Mouse (Mus musculus) embryonic facial prominence, embryonic 15.5 days (tissue): ENCODE results near the gene Onecut3. TPM values are rescaled to one million over a fixed set of nuclear protein-coding genes. Genes with fewer than 3 reads are reported as not detected.

Source experiments
- ATAC-seq: fragments of 200-750 bp; cut with Nextera tagmentation; 2 replicates; pipeline ENCODE4 v1.8.0; 2017; ENCODE audit warnings: low read depth, moderate TSS enrichment; ENCODE audit not compliant: insufficient number of reproducible peaks, low FRiP score, low TSS enrichment
- H3K27ac ChIP-seq: fragments of 300-500 bp; sonication (generic); replicated peaks from 2 replicates; pipeline ENCODE4 v1.5.1; 2015; ENCODE audit warnings: mild to moderate bottlenecking, inconsistent platforms
- H3K27me3 ChIP-seq: fragments of 300-500 bp; sonication (generic); 2 replicates; pipeline ENCODE4 v1.6.1; 2015; ENCODE audit warnings: inconsistent platforms
- H3K36me3 ChIP-seq: fragments of 300-500 bp; sonication (generic); 2 replicates; pipeline ENCODE4 v1.6.1; 2015; ENCODE audit warnings: mild to moderate bottlenecking, inconsistent platforms
- H3K4me1 ChIP-seq: fragments of 300-500 bp; sonication (generic); 2 replicates; pipeline ENCODE4 v1.6.1; 2015; ENCODE audit warnings: inconsistent platforms
- H3K4me2 ChIP-seq: fragments of 300-500 bp; sonication (generic); replicated peaks from 2 replicates; pipeline ENCODE4 v1.6.1; 2015; ENCODE audit warnings: mild to moderate bottlenecking, inconsistent platforms
- H3K4me3 ChIP-seq: fragments of 300-500 bp; sonication (generic); replicated peaks from 2 replicates; pipeline ENCODE4 v1.5.1; 2015; ENCODE audit warnings: mild to moderate bottlenecking, inconsistent platforms
- H3K9ac ChIP-seq: fragments of 300-500 bp; sonication (generic); 2 replicates; pipeline ENCODE4 v1.6.1; 2015; ENCODE audit warnings: inconsistent platforms
- H3K9me3 ChIP-seq: fragments of 300-500 bp; sonication (generic); replicated peaks from 2 replicates; pipeline ENCODE4 v1.6.1; 2016; ENCODE audit warnings: inconsistent platforms
- WGBS: fragments of 180-500 bp; shearing (Covaris S2); methylation state at CpG from one replicate; pipeline ENCODE4 v1.1.7; 2015; 5-methylcytosine and 5-hydroxymethylcytosine counted together
- polyA plus RNA-seq: library from polyadenylated mRNA; unstranded; fragments of >200 nt; fragmentation: Nextera tagmentation; extraction: Ambion mirVana; gene quantifications from 2 replicates; pipeline ENCODE4 v1.2.1, GENCODE M21; 2015

Gene Onecut3
- polyA plus RNA-seq, 1 experiment from 2014 or later = not detected

DNA sequence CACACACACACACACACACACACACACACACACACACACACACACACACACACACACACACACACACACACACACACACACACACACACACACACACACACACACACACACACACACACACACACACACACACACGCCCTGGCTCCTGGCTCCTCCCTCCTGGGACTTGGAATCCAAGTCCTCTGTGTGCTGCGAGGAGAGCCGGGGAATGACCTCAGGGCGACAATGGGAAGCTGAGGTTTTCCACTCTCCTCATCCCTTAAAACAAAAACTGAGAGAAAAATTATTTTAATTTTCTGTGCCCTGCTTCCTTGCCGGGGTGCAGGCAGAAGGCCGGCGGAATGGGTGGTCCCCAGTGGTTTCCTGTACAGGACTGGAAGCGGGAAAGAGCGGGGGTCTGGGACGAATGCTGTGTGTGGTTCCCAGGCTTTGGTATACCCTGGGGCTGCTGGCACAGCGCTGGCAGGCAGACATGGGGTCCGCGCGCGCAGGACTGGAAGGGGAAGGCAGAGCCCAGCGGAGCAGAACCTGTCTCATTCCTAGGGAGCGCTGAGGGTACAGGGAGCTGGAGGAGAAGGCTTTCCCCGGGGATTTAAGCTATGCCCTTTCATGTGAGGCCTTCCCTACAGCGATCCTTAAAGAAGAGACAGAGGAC, 30.1 kb upstream of the Onecut3 start:
- Histone ChIP-seq H3K4me2 (peak overlapping the region; percentile 25), H3K36me3 (no peaks in the 10 kb centered on the region), H3K9me3 (no peaks in the 10 kb centered on the region), H3K27me3 (peaks cover 28% of the 10 kb centered on the region), H3K27ac (no peak overlapping the region), H3K9ac (no peak overlapping the region), H3K4me1 (0 out of 2 replicates have a peak, but pooled peaks cover 5% of the 10 kb centered on the region), H3K4me3 (no peak overlapping the region)
- ATAC-seq = no peak
- WGBS = 4% methylated on average over 19 of the region's 19 CpGs

DNA sequence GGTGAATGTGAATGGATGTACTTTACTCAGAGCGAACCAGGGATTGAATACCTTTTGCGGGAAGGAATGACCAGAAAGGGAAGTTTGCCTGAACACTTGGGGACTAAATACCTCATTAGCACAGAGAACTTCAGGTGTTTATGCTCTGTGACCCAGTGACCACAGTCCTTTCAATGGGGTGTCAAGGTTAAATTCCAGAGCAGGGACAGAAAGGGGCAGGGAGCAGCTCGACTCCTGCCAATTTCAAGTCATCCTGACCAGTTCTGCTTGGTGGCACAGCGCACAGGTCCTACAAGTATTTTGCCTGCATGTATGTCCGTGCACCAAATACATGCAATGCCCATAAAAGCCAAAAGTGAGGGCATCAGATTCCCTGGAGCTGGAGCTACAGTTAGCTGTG, 29.6 kb upstream of the Onecut3 start:
- 0 out of 2 replicates have a peak, but pooled peaks cover 5% of the 10 kb centered on the region for H3K4me1 ChIP-seq
- no peak overlapping the region for H3K9ac ChIP-seq
- H3K27me3 ChIP-seq = peaks cover 31% of the 10 kb centered on the region
- H3K27ac ChIP-seq = no peak overlapping the region
- no peaks in the 10 kb centered on the region for H3K9me3 ChIP-seq
- 53% methylated on average over 5 of the region's 5 CpGs for WGBS
- no peaks in the 10 kb centered on the region for H3K36me3 ChIP-seq
- no peak for ATAC-seq
- H3K4me2 ChIP-seq = no peak overlapping the region
- no peak overlapping the region for H3K4me3 ChIP-seq

GRCm38 (mm10) chr10:80475290-80475959, 19.2 kb upstream of the Onecut3 start:
- no peaks in the 10 kb centered on the region for H3K36me3 ChIP-seq
- no peaks in the 10 kb centered on the region for H3K9me3 ChIP-seq
- peak; percentile 89 for ATAC-seq
- peaks cover 8% of the 10 kb centered on the region; the same call in 1 of the 2 replicates for H3K4me1 ChIP-seq
- peak overlapping the region; percentile 89 for H3K4me2 ChIP-seq
- peak overlapping the region; percentile 63 for H3K4me3 ChIP-seq
- H3K27me3 ChIP-seq = peaks cover 36% of the 10 kb centered on the region
- 1% methylated on average over 57 of the region's 58 CpGs for WGBS
- H3K27ac ChIP-seq = peak overlapping the region; percentile 19; the same call in 1 of the 2 replicates
- peak overlapping the region; percentile 50 for H3K9ac ChIP-seq

DNA sequence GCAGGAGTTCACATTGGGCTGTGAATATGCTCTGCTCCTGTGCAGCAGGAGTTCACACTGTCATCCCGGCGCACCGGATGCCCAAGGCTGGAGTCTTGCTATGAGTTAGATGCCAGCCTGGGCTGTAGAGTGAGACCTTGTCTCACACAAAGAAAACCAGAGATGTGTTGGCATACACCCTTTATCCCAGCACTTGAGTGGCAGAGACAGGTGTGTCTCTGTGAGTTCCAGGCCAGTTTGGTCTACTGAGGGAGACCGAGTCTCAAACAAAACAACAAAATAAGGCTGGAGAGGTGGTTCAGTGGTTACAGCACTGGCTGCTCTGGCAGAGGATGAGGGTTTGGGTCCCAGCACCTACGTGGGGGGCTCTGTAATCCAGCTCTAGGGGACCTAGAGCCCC, 16.1 kb upstream of the Onecut3 start:
- Histone ChIP-seq H3K9me3 (no peaks in the 10 kb centered on the region), H3K9ac (no peak overlapping the region), H3K4me2 (no peak overlapping the region), H3K27ac (no peak overlapping the region), H3K4me3 (no peak overlapping the region), H3K4me1 (peaks cover 8% of the 10 kb centered on the region; the same call in 1 of the 2 replicates), H3K36me3 (no peaks in the 10 kb centered on the region), H3K27me3 (peaks cover 37% of the 10 kb centered on the region)
- 72% methylated on average over 5 of the region's 5 CpGs for WGBS
- ATAC-seq = no peak

DNA sequence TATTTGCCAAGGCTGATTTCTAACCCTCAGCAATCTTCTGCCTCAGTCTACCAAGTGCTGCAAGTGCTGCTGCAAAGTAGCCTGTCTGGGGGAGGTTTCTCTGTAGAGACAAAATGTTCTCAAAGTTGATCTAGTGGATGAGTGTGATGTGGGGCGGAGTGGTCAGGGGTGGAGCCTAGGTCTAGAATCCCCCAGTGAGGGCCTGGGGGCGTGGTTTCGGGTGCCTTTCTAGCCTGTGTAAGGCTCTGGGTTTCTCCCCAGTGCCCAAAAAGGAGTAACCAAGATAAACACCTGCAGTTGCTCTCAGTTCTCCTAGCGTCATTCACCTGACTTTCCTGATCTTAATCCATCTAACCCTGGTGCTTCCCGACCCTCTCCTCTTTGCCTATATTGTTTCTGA, 13.6 kb upstream of the Onecut3 start:
- Histone ChIP-seq H3K27ac (no peak overlapping the region), H3K4me2 (no peak overlapping the region), H3K9ac (no peak overlapping the region), H3K27me3 (peaks cover 61% of the 10 kb centered on the region), H3K9me3 (no peaks in the 10 kb centered on the region), H3K4me3 (no peak overlapping the region), H3K36me3 (no peaks in the 10 kb centered on the region), H3K4me1 (no peaks in the 10 kb centered on the region)
- no peak for ATAC-seq
- 13% methylated on average over 5 of the region's 5 CpGs for WGBS

DNA sequence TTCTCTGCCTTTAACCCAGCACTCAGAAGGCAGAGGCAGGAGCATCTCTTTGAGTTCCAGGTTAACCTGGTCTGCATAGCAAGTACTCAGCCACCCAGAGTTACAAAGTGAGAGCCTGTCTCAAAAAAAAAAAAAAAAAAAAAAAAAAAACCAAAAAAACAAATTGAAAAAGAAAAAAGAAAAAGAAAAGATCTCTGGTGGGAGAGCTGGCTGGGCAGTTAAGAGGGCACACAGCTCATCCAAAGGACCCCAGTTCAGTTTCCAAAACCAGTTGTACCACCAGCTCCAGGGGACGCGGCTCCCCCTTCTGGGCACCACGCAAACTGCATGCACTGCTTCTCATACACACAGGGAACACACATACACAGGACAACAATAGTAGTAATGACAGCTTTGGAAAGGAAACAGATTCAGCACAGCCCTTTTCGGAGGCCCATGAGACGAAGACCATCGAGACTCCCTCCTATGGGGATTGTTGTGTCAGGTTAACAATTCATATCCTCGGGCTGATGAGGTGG, 7.7 kb upstream of the Onecut3 start:
- Histone ChIP-seq H3K4me2 (no peak overlapping the region), H3K4me1 (peaks cover 12% of the 10 kb centered on the region), H3K9ac (no peak overlapping the region), H3K4me3 (no peak overlapping the region), H3K27me3 (peaks cover 86% of the 10 kb centered on the region), H3K36me3 (no peaks in the 10 kb centered on the region), H3K27ac (no peak overlapping the region), H3K9me3 (0 out of 2 replicates have a peak, but pooled peaks cover 3% of the 10 kb centered on the region)
- WGBS = 75% methylated on average over 7 of the region's 7 CpGs
- ATAC-seq = no peak

GRCm38 (mm10) chr10:80490051-80490450, 4.6 kb upstream of the Onecut3 start:
- H3K27ac ChIP-seq = no peak overlapping the region
- H3K9me3 ChIP-seq = 0 out of 2 replicates have a peak, but pooled peaks cover 3% of the 10 kb centered on the region
- peaks cover 89% of the 10 kb centered on the region for H3K27me3 ChIP-seq
- ATAC-seq = no peak
- 0 out of 2 replicates have a peak overlapping the region, but pooled peaks have one; percentile 2 for H3K4me3 ChIP-seq
- H3K4me1 ChIP-seq = peaks cover 20% of the 10 kb centered on the region
- under 1% methylated on average over 22 of the region's 22 CpGs for WGBS
- H3K36me3 ChIP-seq = no peaks in the 10 kb centered on the region
- H3K4me2 ChIP-seq = no peak overlapping the region
- no peak overlapping the region for H3K9ac ChIP-seq

GRCm38 (mm10) chr10:80495901-80496300, 1.3 kb downstream of the Onecut3 start:
- peaks cover 98% of the 10 kb centered on the region for H3K27me3 ChIP-seq
- no peak overlapping the region for H3K27ac ChIP-seq
- no peak overlapping the region for H3K9ac ChIP-seq
- H3K9me3 ChIP-seq = no peaks in the 10 kb centered on the region
- H3K4me1 ChIP-seq = peaks cover 33% of the 10 kb centered on the region
- under 1% methylated on average over 34 of the region's 35 CpGs for WGBS
- no peak for ATAC-seq
- H3K36me3 ChIP-seq = no peaks in the 10 kb centered on the region
- peak overlapping the region; percentile 48 for H3K4me3 ChIP-seq
- H3K4me2 ChIP-seq = peak overlapping the region; percentile 87

- no peak overlapping the region for H3K27ac ChIP-seq
- peaks cover 98% of the 10 kb centered on the region for H3K27me3 ChIP-seq
- 0 out of 2 replicates have a peak overlapping the region, but pooled peaks have one; percentile 48 for H3K4me3 ChIP-seq
- no peak overlapping the region for H3K4me2 ChIP-seq
- H3K4me1 ChIP-seq = peaks cover 27% of the 10 kb centered on the region
- no peaks in the 10 kb centered on the region for H3K36me3 ChIP-seq
- H3K9me3 ChIP-seq = no peaks in the 10 kb centered on the region
- WGBS = 1% methylated on average over 20 of the region's 20 CpGs
- H3K9ac ChIP-seq = no peak overlapping the region
- ATAC-seq = no peak
These were observed 1.8 kb downstream of the Onecut3 start for GRCm38 (mm10) chr10:80496421-80496820.

- H3K4me2 ChIP-seq = no peak overlapping the region
- under 1% methylated on average over 7 of the region's 7 CpGs for WGBS
- H3K36me3 ChIP-seq = no peaks in the 10 kb centered on the region
- H3K27ac ChIP-seq = no peak overlapping the region
- no peak for ATAC-seq
- no peak overlapping the region for H3K9ac ChIP-seq
- H3K4me1 ChIP-seq = peaks cover 10% of the 10 kb centered on the region
- H3K27me3 ChIP-seq = peaks cover 89% of the 10 kb centered on the region
- no peak overlapping the region for H3K4me3 ChIP-seq
- H3K9me3 ChIP-seq = no peaks in the 10 kb centered on the region
These were observed 7.7 kb downstream of the Onecut3 start for GRCm38 (mm10) chr10:80502291-80502690.

DNA sequence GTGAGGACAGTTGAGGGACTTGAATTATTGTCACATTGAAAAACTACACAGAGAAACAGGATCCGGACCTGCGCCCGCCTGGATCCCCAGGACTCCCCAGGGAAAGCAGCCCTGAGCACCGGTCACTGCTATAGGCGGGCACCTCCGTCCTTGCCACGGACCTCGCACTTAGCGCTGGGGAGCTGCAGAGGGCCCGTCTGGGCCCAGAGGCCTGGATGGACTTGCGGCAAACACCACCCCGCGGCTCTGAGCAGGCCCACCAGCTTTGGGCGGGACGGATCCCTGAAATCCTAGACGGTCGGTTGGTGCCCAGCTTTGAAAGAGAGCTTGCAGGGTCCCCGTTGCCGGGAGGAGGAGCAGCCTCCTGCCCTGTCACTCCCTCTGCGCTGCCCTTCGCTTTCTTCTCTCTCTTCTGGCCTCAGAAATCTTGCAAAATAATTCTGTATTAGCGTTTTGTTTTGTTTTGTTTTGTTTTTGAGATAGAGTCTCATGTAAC, 8.2 kb downstream of the Onecut3 start:
- WGBS = 2% methylated on average over 22 of the region's 22 CpGs
- Histone ChIP-seq H3K9me3 (no peaks in the 10 kb centered on the region), H3K36me3 (no peaks in the 10 kb centered on the region), H3K27me3 (peaks cover 88% of the 10 kb centered on the region), H3K4me1 (peaks cover 10% of the 10 kb centered on the region), H3K4me2 (no peak overlapping the region), H3K27ac (no peak overlapping the region), H3K4me3 (no peak overlapping the region), H3K9ac (no peak overlapping the region)
- ATAC-seq = no peak
